Mouse (Mus musculus) urinary bladder, postnatal 10 days (tissue): ENCODE data around the gene Psen2.

ENCODE experiments used
- DNase-seq: peaks from one replicate; pipeline ENCODE4 v3.0.0; 2022; ENCODE audit warnings: low spot score

Gene Psen2

DNA sequence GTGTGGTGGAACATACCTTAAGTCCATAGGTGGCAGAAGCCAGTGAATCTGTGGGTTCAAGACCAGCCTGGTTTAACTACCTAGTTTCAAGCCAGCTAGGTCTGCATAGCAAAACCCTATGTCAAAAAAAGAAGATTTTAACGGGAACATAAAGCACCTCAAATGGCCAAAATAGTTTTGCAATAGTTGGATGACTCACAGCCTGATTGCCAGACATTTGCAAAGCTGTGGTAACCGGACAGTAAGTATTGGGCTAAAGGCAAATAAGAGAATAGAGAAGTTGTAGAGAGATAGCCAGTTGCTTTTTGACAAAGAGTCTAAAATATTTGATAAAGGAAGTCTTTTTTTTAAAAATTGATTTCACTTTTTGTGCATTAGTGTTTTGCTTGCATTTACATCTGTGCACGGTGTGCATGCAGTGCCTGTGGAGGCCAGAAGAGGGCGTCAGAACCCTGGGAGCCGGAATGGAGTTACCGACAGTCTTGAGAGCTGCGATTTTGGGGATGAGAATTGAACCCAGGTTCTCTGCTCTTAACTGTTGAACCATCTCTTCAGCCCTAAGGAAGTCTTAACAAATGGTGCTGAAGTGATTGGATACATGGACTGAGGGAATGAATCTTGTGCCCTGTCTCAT, at the start of gene Psen2:
Psen2 (minus strand) TSS at position 75 of the 634 bp plus-strand sequence.
- no peak for DNase-seq

DNA sequence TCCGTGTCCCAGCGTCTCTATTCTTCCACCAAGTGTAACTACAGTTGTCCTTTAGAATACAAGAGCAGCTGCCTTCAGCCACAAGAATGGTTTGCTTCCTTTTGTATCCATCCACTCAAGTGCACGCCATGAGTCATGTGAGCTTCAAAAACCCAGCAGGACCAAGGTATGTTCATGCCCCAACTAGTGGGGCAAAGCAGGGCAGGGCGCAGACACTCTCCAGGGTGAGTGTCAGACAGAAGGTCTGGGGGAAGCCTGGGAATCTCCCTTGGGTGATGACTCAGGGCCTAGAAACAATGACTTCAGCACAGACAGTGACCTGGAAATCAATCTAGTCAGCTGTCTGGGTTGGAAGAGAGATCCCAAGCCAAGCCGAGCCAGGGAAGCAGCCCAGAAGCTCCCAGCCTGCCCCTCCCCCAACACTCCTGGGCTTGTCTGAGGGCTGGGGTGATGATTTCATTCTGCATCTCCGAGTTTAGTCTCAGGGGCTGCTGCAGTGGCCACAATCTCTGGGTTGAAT, 49.6 kb upstream of the Psen2 start:
- DNase-seq, result no peak

DNA sequence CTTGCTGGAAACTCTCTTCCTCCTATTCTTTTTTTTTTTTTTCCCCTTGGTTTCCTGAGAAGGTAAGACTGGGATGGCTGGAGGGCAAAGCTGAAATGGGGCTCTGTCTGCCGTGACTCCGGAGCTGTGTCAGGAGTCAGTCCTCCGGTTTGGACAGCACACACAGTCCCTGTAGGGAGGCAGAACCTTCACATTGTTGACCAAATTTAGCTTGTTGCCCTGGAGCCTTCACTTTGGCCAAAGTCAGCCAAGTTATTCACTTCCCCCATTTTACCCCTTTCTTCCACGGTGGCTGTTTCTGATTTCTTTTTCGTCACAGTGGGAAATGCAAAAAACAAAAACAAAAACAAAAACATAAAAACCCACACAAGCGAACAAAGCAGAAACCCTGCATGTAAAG, 49.0 kb upstream of the Psen2 start:
- DNase-seq, result no peak

DNA sequence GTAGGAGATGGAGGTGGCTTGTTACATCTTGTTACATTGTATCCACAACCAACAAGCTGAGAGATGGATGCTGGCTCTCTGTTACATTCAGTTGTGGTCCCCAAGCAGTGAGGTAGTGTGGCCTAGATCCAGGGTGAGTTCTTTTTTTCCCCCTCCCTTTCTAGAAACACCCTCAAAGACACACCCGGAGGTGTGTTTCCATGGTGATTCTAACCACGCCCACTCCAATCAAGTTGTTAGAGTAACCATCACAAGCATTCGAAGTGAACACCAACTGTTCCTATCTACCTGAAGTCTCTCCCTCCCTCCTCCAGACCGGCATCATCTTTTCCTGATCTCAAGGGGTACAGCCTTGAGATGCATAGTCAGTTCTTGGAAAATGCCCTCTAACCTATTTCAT, 45.7 kb upstream of the Psen2 start:
- DNase-seq, result no peak

DNA sequence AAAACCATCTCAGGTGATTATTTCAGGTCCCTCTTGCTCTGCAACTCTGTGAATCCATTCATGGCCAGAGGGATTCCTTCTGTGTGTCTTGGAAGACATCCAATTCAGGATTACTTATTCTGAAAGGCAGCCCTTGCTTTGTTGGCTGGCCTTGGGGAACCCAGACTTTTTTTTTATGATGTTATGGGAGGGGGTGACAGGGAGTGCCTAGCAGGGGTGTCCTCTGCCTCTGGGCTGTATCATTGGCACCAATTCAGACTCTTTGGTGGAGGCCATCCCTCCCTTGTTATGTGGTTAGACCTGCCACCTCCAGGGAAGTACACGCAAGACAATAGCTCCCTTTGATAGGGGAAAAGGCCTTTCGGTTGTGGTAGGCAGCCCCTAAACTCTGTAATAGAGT, 44.4 kb upstream of the Psen2 start:
- no peak for DNase-seq

DNA sequence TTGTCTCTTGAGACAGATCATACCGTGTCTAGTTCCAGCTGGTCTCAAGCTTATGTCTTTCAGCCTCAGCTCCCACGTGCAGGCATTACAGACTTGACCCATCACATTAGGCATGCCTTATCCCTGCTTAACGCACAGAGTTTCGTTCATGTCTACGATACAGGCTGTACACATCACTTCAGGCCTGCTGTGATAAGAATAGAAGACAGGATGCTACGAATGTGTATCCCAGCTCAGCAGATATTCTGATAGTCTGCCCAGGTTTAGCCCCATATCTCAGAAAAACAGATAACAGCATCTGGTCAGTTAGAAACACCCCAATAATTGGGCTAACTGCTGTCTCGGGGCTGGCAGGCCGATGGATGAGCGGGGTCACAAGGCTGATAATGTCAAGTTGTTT, 43.7 kb upstream of the Psen2 start:
- DNase-seq, result no peak

DNA sequence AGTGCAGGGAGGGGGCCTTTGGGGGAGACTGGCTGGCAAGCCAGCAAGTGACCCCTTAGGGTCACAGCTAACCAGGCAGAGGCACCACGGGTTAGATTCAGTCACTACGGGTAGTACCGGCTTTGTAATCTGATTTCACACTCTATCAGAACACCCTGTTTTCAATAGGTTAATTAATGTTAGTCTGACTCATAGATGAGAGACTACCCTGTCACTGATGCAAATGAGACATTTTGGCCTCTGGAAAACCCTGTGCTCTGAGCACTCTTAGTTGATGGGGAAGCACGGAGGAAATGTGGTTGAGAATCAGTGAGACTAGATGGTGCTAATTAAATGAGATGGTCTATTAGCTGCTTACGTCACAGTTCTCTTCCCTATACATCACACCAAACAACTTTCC, 40.4 kb upstream of the Psen2 start:
- DNase-seq, result no peak

DNA sequence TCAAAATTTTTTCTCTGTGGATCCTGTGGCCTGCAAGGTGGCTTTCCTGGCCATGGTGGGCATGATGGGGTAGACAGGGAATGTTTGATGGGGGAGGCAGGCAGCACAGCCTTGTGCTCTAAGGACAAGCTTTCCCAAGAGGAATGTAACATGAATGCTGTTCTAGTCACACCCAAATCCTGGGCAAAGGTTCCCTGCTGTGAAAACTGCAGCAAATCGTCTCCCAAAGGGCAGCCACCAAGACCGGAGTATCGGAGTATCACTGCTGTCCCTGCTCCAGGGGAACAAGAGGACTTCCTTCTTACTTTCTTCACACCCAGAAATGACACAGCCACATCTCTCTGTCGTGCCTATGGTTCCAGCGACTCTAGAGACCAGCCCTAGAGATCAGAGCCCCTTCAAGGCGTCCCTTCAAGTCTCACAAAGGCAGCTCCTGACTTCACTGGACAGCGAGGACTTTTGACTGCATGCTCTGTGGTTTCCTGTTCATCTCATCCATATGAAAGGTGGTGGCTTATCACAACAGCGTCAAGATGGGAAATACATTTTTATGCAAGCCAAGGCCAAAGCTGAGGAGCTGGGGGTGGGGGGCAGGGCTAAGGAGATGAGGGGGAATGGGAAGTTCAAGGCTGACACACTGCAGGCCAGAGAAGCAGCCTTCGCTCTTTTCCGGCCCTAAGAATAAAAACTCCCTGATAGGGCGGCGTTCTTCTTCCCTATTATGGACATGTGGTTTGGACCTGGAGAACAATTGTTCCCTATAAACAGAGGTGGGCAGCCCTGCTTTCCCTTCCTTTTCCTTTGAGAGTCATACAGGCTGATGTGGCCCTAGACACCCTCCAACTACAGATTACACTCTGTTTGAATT, 39.2 kb upstream of the Psen2 start:
- DNase-seq, result no peak

DNA sequence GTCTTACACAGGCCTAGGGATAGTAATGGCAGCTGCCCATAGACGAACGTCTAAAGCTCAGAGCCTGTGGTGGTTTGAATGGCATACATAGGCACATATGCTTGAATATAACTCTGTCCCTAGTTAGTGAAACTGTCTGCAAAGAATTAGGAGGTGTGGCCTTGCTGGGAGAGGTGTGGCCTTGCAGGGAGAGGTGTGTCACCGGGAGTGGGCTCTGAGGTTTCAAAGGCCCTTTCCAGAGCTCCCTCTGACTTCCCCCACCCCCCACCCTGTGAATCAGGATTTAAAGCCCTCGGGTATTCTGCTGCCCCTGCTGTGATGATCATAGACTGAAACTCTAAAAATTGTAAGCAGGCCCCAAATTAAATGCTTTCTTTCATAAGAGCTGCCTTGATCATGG, 37.8 kb upstream of the Psen2 start:
- DNase-seq, result no peak

DNA sequence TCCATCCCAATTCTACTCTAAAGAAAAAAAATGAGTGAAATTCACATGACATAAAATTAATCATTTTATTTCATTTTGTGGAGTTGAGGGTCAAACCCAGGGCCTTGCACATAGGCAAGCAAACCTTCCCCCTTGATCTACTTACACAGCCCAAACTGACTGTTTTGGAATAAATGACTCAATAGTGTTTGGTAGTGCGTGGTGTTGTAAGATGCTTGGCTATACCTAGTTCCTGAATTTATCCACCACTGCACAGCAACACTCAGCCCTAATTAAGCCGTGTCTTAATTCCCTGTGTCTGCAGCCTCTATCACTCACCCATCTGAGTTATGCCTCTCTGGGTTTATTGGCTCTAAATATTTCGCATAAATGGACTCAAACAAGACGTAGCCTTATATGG, 37.1 kb upstream of the Psen2 start:
- no peak for DNase-seq

DNA sequence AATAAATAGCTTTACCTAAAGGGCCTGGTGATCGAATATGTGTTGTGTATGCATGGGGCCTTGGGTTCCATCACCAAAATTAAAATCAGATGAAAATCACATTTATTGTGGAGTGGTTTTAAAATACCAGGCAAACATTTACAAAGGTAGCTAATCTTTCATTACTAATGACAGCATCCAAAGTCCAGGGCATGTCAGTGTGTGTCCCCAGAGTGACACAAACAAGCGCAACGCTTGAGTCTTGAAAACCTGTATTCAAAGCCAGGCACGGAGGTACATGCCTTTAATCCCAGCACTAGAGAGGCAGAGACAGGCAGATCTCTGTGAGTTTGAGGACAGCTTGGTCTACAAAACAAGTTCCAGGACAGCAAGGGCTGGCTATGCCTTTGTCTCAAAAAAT, 36.5 kb upstream of the Psen2 start:
- no peak for DNase-seq

DNA sequence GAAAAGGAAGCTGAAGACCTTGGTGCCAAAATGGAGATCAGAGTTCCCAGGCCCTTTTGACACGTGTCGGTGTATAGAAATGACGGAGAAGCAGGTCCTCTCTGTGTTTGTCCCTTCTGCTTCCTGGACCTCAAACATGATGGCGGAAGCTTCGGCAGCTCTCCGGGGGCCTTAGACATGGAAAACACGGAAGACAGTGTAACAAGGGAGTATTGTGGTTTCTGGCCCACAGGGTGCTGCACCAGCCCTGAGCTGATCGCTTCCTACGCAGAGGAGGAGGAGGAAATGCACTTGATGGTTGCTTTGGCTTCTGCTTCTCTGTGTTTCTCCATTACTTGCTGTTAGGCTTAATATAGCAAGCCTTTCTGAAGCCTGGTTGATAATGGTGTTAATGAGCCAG, 32.9 kb upstream of the Psen2 start:
- DNase-seq, result no peak

DNA sequence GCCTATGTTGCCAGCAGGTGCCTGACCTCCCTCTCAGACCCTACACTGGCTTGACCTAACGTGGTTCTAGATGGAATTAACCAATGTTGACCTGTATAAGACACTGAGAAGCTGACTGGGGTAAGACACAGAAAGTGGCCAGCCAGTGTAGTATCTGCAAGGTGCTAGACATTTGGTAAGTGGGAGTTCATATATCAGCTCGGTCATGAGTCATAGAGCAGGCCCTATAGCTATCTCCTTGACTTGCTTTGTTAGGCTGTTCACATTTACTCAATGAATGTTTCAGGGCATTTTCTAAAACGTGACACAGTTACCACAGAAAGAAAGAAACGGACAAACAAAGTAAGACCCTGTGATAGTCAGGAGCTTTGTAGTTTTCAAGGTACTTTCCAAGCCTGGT, 27.1 kb upstream of the Psen2 start:
- DNase-seq, result no peak

DNA sequence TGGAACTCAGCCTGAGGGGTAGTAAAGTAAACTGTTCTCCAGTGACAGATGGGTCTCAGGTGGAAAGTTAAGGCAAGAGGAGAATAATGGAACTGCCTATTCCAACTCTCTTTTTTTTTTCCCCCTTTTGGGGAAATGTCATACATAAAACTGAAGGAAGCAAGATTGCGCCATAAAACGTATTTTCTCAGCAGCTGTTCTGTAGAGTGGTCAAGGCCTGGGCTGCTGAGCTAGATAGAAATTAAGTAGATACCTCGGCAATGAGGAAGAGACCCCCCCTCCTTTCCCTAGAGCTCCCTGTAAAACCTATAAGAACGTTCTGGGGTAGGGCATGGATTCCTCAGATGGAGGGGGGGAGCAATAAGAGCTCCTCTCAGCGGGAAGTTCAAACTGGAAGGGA, 26.6 kb upstream of the Psen2 start:
- DNase-seq, result no peak

DNA sequence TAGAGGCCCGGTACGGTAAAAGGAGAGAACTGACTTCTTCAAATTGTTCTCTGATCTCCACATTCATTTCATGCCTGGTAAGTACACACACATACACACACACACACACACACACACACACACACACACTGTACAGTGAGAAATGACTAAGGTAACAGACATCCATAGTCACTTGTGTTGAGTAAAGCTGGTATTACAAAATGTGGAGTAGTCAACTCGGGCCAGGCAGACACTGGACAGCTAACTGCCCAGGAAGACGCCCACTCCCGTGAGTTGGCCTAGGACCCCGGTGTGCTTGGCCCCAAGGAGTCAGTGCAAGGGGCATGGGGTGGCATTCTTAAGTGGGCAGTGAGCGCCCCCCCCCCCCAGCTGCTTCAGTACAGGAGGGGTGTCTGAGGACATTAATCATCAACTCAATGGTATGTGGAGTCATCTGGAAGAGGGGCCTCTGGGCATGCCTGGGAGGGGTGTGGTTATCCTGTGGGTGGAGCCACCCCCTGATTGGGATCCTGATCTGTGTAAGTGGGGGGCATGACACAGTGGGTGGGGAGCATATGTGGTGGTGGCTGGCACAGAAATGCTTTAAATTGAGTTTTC, 25.7 kb upstream of the Psen2 start:
- DNase-seq, result no peak

DNA sequence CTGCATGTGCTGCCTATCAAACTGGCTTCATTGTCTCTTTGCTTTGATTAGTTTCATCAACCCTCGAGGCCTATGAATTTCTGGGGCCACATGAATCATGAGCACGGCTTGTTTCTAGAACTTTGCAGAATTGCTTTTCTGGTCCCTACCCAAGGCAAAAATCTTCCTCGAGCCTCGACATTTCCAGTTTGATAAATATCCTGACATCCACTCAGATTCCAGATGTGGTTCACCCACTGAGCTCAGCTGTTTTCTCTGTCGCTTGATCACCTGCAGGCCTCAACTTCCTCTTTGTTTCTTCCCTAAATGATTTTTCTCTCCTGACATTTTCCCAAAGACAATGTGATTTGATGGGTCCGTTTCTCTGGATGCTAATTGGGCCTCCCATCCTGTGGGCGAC, 25.0 kb upstream of the Psen2 start:
- DNase-seq, result no peak

DNA sequence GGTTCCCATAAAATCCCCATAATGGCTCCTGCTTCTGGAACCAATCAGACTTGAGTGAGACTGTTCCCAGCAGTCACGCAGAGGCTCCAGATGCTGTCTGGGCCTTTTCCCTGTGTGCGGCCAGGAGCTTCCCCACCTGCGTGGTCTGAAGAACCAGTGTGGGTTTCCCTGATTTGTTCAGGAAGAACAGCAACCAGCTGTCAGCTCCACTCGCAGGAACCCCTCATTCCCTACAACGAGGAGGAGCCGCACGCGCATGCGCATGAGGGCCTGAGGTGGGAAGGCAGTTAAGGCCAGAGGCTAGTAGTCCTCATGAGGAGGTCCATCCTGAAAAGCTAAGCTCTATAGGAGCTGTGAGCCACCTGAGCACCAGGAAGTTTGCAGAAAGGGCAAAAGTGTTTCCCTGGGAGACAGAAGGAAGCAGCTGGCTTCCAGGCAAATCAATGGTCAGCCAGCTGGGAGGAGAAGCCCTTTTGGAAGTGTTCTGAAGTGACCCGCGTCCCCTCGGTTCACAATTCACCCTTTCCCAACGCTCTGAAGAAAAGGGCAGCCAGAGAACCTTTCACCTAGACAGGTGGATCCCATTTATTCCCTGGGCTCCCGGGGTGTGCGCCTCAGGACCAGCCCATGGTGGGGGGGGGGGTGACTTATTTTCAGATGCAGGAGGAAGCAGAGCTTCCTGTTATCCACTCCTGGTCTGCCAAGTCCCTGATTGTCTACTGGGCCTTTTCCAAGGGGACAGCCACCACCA, 23.0 kb upstream of the Psen2 start:
- no peak for DNase-seq

DNA sequence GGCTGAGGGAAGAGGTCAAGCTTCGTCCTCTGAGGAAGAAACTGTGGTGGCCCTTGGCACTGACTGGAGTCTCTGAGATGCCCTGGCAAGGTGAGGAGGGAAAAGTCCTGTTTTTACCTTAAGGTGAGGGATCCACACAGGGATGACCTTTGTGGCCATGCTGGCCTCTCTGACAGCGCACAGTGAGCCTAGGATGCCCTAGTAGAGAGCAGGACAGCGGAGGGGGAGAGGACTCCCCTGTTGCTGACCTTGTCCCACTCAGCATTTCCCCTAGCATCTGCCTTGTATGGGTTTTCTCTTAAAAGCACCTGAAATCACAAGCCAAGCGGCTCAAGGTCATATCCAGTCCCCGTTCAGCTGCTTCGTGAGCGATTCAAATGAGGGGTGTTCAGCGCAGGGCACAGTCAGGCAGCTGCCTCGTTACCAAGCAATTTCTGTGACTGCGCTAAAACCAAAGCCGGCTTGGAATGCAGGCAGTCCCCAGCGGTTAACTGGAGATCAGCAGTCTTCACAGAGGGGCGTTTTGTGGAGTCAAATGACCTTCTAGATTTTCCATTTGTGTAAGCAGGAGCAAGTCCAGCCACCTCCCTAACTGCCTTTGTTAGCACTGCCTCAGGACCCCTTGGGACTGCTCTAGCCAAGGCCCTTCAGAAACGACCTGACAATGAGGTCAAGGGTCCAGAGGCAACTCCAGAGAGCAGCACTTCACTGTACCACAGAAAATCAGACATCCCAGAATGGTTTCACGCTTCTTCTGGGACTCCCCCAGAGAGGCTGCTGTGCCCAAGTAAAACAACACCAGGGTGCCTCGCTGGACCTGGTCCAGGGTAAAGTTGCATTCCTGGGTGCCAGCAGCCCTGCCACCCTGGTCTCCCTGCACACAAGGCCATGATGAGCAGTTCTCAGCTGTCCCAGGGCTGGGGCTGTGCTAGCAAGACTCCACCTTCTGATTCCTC, 20.9 kb upstream of the Psen2 start:
- no peak for DNase-seq

DNA sequence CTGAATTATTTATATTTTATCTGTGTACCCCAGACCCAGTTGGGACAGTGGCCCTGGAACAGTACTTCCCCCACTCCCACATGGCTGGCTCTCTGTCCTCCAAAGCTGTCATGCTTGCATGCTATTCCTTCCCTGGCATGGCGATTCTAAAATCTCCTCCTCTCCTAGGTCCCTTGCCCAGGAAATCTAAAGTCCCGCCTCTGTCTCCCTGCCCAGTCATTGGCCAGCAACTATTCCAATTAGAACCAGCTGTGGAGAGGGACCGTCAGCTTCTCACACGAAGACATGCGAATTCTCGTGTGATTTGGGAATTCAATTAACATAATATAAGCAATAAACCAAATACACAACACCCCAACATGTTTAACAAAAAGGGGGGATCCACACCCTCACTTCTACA, 19.3 kb upstream of the Psen2 start:
- no peak for DNase-seq

DNA sequence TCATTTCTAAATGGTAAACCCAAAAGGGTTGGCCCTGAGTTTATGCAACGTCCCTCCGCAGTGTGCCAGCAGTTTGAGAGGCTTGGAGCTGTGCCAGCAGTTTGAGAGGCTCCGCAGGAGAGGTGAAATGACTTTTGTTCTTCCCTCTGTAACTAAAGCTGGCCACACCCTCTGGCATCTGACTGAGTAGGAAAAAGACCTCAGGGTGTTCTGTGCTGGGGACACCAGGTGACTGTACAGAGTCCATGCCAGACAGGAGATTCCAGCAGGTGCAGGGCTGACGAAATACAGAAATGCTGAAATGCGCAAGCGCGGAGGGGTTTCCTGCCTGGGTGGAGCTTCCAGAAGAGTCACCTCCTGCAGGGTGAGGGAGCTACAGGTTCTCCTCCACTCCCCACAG, 16.4 kb upstream of the Psen2 start:
- no peak for DNase-seq

DNA sequence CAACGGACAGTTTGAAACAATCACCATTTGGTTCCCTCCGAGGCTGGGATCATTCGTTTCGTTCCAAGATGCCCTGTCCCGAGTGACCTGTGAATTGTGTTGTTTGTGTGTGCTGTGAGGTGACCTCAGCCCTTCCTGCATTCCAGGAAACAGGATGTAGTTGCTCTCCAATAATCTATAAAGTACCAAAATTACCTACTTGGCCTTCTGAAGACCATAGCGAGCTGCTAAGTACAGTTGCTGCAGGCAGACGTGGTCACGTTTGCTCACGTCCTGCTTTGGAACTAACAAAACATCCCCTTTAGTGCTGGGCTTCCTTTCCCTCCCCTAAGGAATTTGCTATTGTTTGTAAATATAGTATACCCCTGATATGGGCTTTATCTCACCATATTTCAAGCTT, 14.3 kb upstream of the Psen2 start:
- no peak for DNase-seq
